Mouse (Mus musculus): ENCODE measurements around the gene Zfp467. TPM values are rescaled to one million over a fixed set of nuclear protein-coding genes. Genes with fewer than 3 reads are reported as not detected.

Gene Zfp467
- polyA plus RNA-seq, 1 experiment from 2014 or later: 16.6 TPM

- Histone ChIP-seq H3K9me3 (replicated peaks; ENCODE audit: control insufficient read depth, low read length) (no peaks in the 10 kb centered on the region), H3K4me3 (ENCODE audit: low read depth, low read length) (no peak overlapping the region), H3K4me1 (ENCODE audit: control insufficient read depth, insufficient read depth, low read length) (no peaks in the 10 kb centered on the region), H3K36me3 (replicated peaks; ENCODE audit: control insufficient read depth, insufficient read depth, low read depth, low read length) (no peaks in the 10 kb centered on the region), H3K27ac (replicated peaks; ENCODE audit: low read depth, low read length) (no peak overlapping the region), H3K27me3 (ENCODE audit: control insufficient read depth, insufficient read depth, low read length) (no peaks in the 10 kb centered on the region), H3K9ac (replicated peaks; ENCODE audit: low read length) (no peak overlapping the region), H3K4me2 (ENCODE audit: low read depth, low read length) (no peak overlapping the region)
- ATAC-seq (replicated peaks; ENCODE audit: insufficient number of reproducible peaks, low FRiP score, low TSS enrichment, low read depth) (no peak), DNase-seq (ENCODE audit: low spot score) (no peak)
- WGBS: 80% methylated on average over 5 of the region's 5 CpGs
These were observed 18.7 kb downstream of the Zfp467 start for GRCm38 (mm10) chr6:48426956-48427355.

GRCm38 (mm10) chr6:48424074-48424473 lies 21.6 kb downstream of the Zfp467 start:
- Histone ChIP-seq H3K4me1 (ENCODE audit: control insufficient read depth, insufficient read depth, low read length) (no peaks in the 10 kb centered on the region), H3K27me3 (ENCODE audit: control insufficient read depth, insufficient read depth, low read length) (no peaks in the 10 kb centered on the region), H3K27ac (replicated peaks; ENCODE audit: low read depth, low read length) (no peak overlapping the region), H3K9me3 (replicated peaks; ENCODE audit: control insufficient read depth, low read length) (no peaks in the 10 kb centered on the region), H3K36me3 (replicated peaks; ENCODE audit: control insufficient read depth, insufficient read depth, low read depth, low read length) (no peaks in the 10 kb centered on the region), H3K4me2 (ENCODE audit: low read depth, low read length) (no peak overlapping the region), H3K4me3 (ENCODE audit: low read depth, low read length) (no peak overlapping the region), H3K9ac (replicated peaks; ENCODE audit: low read length) (no peak overlapping the region)
- ATAC-seq (replicated peaks; ENCODE audit: insufficient number of reproducible peaks, low FRiP score, low TSS enrichment, low read depth) (no peak), DNase-seq (ENCODE audit: low spot score) (no peak)
- 69% methylated on average over 5 of the region's 5 CpGs for WGBS

DNA sequence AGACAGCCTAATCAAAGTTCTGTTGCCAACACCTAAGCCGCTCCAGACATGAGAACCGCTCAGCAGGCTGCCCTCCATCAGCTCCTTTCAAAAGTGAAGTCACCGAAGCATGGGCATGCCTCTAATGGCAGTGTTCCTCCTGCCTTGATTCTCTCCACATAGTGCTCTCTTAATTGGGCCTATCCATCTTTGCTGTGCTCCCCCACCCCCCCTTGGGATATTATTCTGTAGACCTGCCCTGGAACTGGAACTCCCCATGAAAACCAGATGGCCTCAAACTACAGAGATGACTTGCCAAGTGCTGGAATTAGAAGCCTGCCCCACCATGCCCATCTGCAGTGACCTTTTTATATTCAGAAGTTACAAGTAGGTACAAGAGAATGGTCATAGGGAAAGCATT lies 22.3 kb downstream of the Zfp467 start:
- H3K4me2 ChIP-seq (ENCODE audit: low read depth, low read length): no peak overlapping the region
- H3K9ac ChIP-seq (replicated peaks; ENCODE audit: low read length): no peak overlapping the region
- no peaks in the 10 kb centered on the region for H3K4me1 ChIP-seq (ENCODE audit: control insufficient read depth, insufficient read depth, low read length)
- H3K27ac ChIP-seq (replicated peaks; ENCODE audit: low read depth, low read length): no peak overlapping the region
- H3K27me3 ChIP-seq (ENCODE audit: control insufficient read depth, insufficient read depth, low read length): no peaks in the 10 kb centered on the region
- no peak for DNase-seq (ENCODE audit: low spot score)
- WGBS: 70% methylated on average over 3 of the region's 3 CpGs
- H3K4me3 ChIP-seq (ENCODE audit: low read depth, low read length): no peak overlapping the region
- no peak for ATAC-seq (replicated peaks; ENCODE audit: insufficient number of reproducible peaks, low FRiP score, low TSS enrichment, low read depth)
- H3K9me3 ChIP-seq (replicated peaks; ENCODE audit: control insufficient read depth, low read length): no peaks in the 10 kb centered on the region
- H3K36me3 ChIP-seq (replicated peaks; ENCODE audit: control insufficient read depth, insufficient read depth, low read depth, low read length): 0 out of 2 replicates have a peak, but pooled peaks cover 3% of the 10 kb centered on the region

- DNase-seq (ENCODE audit: low spot score) (no peak), ATAC-seq (replicated peaks; ENCODE audit: insufficient number of reproducible peaks, low FRiP score, low TSS enrichment, low read depth) (no peak)
- no peaks in the 10 kb centered on the region for H3K4me1 ChIP-seq (ENCODE audit: control insufficient read depth, insufficient read depth, low read length)
- H3K27ac ChIP-seq (replicated peaks; ENCODE audit: low read depth, low read length): no peak overlapping the region
- H3K4me2 ChIP-seq (ENCODE audit: low read depth, low read length): no peak overlapping the region
- no peaks in the 10 kb centered on the region for H3K27me3 ChIP-seq (ENCODE audit: control insufficient read depth, insufficient read depth, low read length)
- no peak overlapping the region for H3K9ac ChIP-seq (replicated peaks; ENCODE audit: low read length)
- H3K4me3 ChIP-seq (ENCODE audit: low read depth, low read length): no peak overlapping the region
- 9% methylated on average over 2 of the region's 2 CpGs for WGBS
- peaks cover 8% of the 10 kb centered on the region for H3K36me3 ChIP-seq (replicated peaks; ENCODE audit: control insufficient read depth, insufficient read depth, low read depth, low read length)
- no peaks in the 10 kb centered on the region for H3K9me3 ChIP-seq (replicated peaks; ENCODE audit: control insufficient read depth, low read length)
These were observed 25.0 kb downstream of the Zfp467 start for GRCm38 (mm10) chr6:48420647-48421046.

DNA sequence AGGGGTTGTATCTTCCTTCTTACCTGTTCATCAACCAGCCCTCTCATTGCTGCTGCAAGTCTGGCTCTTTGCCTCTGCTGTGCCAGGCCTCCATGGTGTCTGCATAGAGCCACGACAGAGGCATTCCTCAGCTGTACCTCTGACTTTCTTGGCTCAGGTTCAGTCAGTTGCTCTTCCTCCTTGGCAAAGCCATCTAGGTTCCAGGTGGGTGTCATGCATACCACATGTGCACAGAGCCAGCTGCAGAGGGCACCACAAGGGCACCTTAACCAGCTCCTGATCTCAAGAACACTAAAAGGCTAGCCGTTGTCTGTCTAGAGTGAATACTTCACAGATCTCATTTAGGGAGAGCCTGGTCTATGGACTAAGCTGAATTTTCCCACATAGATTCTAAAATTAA lies 29.1 kb downstream of the Zfp467 start:
- Histone ChIP-seq H3K4me2 (ENCODE audit: low read depth, low read length) (no peak overlapping the region), H3K27ac (replicated peaks; ENCODE audit: low read depth, low read length) (no peak overlapping the region), H3K27me3 (ENCODE audit: control insufficient read depth, insufficient read depth, low read length) (no peaks in the 10 kb centered on the region), H3K4me3 (ENCODE audit: low read depth, low read length) (no peak overlapping the region), H3K9ac (replicated peaks; ENCODE audit: low read length) (no peak overlapping the region), H3K9me3 (replicated peaks; ENCODE audit: control insufficient read depth, low read length) (no peaks in the 10 kb centered on the region), H3K36me3 (replicated peaks; ENCODE audit: control insufficient read depth, insufficient read depth, low read depth, low read length) (peaks cover 14% of the 10 kb centered on the region), H3K4me1 (ENCODE audit: control insufficient read depth, insufficient read depth, low read length) (no peaks in the 10 kb centered on the region)
- DNase-seq (ENCODE audit: low spot score): no peak
- no peak for ATAC-seq (replicated peaks; ENCODE audit: insufficient number of reproducible peaks, low FRiP score, low TSS enrichment, low read depth)
- 90% methylated on average over 2 of the region's 2 CpGs for WGBS

DNA sequence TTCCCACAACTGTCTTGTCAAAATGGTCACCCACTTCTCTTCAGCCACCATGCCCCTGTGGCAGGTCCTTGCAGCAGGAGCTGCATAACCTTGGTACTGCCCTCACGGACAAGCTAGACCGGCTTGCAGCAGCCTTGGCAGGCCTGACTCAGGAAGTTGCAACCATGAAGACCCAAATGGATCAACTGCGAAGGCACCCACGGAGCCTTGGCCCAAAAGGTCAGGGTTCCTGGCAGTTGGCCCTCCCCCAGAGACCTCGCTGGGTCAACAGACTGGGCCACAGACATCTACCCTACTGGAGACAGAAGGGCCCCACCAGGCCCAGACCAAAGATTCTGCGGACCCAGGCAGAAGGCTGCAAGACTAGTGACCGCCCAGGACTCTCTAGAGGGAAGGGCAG lies 30.0 kb downstream of the Zfp467 start:
- Histone ChIP-seq H3K4me1 (ENCODE audit: control insufficient read depth, insufficient read depth, low read length) (no peaks in the 10 kb centered on the region), H3K27me3 (ENCODE audit: control insufficient read depth, insufficient read depth, low read length) (no peaks in the 10 kb centered on the region), H3K27ac (replicated peaks; ENCODE audit: low read depth, low read length) (no peak overlapping the region), H3K36me3 (replicated peaks; ENCODE audit: control insufficient read depth, insufficient read depth, low read depth, low read length) (peaks cover 14% of the 10 kb centered on the region), H3K9ac (replicated peaks; ENCODE audit: low read length) (no peak overlapping the region), H3K4me3 (ENCODE audit: low read depth, low read length) (no peak overlapping the region), H3K4me2 (ENCODE audit: low read depth, low read length) (no peak overlapping the region), H3K9me3 (replicated peaks; ENCODE audit: control insufficient read depth, low read length) (no peaks in the 10 kb centered on the region)
- 92% methylated on average over 7 of the region's 7 CpGs for WGBS
- no peak for DNase-seq (ENCODE audit: low spot score)
- ATAC-seq (replicated peaks; ENCODE audit: insufficient number of reproducible peaks, low FRiP score, low TSS enrichment, low read depth): no peak

DNA sequence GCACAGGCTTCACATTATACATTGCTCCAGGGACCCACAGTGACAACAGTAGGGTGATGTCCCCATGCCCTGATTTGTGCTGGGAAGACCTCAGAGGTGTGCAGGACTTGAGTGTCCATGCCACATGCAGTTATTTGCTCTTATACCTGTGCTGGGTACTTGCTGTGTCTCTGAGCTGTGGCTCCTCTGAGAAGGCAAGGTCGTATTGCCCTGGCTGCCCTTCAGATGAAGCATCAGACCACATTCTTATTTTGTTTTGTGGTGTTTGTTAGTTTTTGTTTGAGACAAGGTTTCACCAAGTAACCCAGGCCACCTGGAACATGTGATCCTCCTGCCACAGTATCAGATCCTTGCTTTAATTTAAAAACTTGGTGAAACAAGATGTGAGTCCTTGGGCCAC lies 30.7 kb downstream of the Zfp467 start:
- Histone ChIP-seq H3K4me1 (ENCODE audit: control insufficient read depth, insufficient read depth, low read length) (no peaks in the 10 kb centered on the region), H3K36me3 (replicated peaks; ENCODE audit: control insufficient read depth, insufficient read depth, low read depth, low read length) (peaks cover 14% of the 10 kb centered on the region), H3K27me3 (ENCODE audit: control insufficient read depth, insufficient read depth, low read length) (no peaks in the 10 kb centered on the region), H3K9me3 (replicated peaks; ENCODE audit: control insufficient read depth, low read length) (no peaks in the 10 kb centered on the region), H3K27ac (replicated peaks; ENCODE audit: low read depth, low read length) (no peak overlapping the region), H3K4me2 (ENCODE audit: low read depth, low read length) (no peak overlapping the region), H3K4me3 (ENCODE audit: low read depth, low read length) (no peak overlapping the region), H3K9ac (replicated peaks; ENCODE audit: low read length) (no peak overlapping the region)
- DNase-seq (ENCODE audit: low spot score) (no peak), ATAC-seq (replicated peaks; ENCODE audit: insufficient number of reproducible peaks, low FRiP score, low TSS enrichment, low read depth) (no peak)
- WGBS: 81% methylated on average over 1 of the region's 1 CpGs

DNA sequence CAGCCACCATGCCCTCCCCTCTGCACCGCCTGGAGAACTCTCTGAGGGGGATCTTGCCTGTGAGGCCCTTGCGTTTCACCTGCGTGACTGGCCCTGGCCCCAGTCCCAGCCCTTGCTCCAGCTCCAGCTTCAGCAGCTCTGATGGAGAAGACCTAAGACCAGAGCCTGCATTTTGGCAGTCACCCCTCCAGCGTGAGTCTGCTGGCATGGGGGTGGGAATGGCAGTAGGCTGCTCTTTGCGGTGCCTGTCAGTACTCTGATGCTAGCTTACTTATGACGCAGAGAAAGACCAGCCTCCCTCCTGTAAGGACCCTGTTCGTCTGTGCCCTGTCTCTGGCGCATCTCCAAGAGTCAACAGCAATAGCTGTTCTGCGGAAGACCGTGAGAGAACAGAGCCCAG lies 32.5 kb downstream of the Zfp467 start:
- no peak for ATAC-seq (replicated peaks; ENCODE audit: insufficient number of reproducible peaks, low FRiP score, low TSS enrichment, low read depth)
- peaks cover 19% of the 10 kb centered on the region for H3K36me3 ChIP-seq (replicated peaks; ENCODE audit: control insufficient read depth, insufficient read depth, low read depth, low read length)
- WGBS: 87% methylated on average over 10 of the region's 10 CpGs

More for the DNA sequence above, 32.5 kb downstream of the Zfp467 start:
- Histone ChIP-seq H3K4me1 (ENCODE audit: control insufficient read depth, insufficient read depth, low read length) (no peaks in the 10 kb centered on the region), H3K27ac (replicated peaks; ENCODE audit: low read depth, low read length) (no peak overlapping the region), H3K9me3 (replicated peaks; ENCODE audit: control insufficient read depth, low read length) (no peaks in the 10 kb centered on the region), H3K9ac (replicated peaks; ENCODE audit: low read length) (no peak overlapping the region), H3K27me3 (ENCODE audit: control insufficient read depth, insufficient read depth, low read length) (no peaks in the 10 kb centered on the region), H3K4me3 (ENCODE audit: low read depth, low read length) (no peak overlapping the region), H3K4me2 (ENCODE audit: low read depth, low read length) (no peak overlapping the region)
- DNase-seq (ENCODE audit: low spot score): no peak
